Mouse (Mus musculus) stomach, embryonic 14.5 days (tissue): ENCODE data around the gene Klhl42. TPM values are rescaled to one million over a fixed set of nuclear protein-coding genes. Genes with fewer than 3 reads are reported as not detected.
A peak's percentile ranks its signal among the peaks of the same experiment; 100 is the strongest.

Experiments used
- ATAC-seq: fragments of 200-750 bp; cut with Nextera tagmentation; 2 replicates; pipeline ENCODE4 v1.8.0; 2017; ENCODE audit warnings: low read depth, moderate TSS enrichment; ENCODE audit not compliant: insufficient number of reproducible peaks, insufficient read depth, low FRiP score
- H3K27ac ChIP-seq: fragments of 300-500 bp; sonication (generic); 2 replicates; pipeline ENCODE4 v1.5.1; 2014; ENCODE audit warnings: mild to moderate bottlenecking, low read length, moderate library complexity, mixed read lengths
- H3K27me3 ChIP-seq: fragments of 300-500 bp; sonication (generic); 2 replicates; pipeline ENCODE4 v1.6.1; 2014; ENCODE audit warnings: low read length, control low read depth, mixed read lengths; ENCODE audit not compliant: control insufficient read depth, insufficient read depth
- H3K36me3 ChIP-seq: fragments of 300-500 bp; sonication (generic); 2 replicates; pipeline ENCODE4 v1.6.1; 2014; ENCODE audit warnings: mild to moderate bottlenecking, control low read depth, low read length, moderate library complexity, mixed read lengths; ENCODE audit not compliant: control insufficient read depth, insufficient read depth
- H3K4me1 ChIP-seq: fragments of 300-500 bp; sonication (generic); 2 replicates; pipeline ENCODE4 v1.6.1; 2014; ENCODE audit warnings: low read length, control low read depth, mixed read lengths; ENCODE audit not compliant: control insufficient read depth, insufficient read depth
- H3K4me2 ChIP-seq: fragments of 300-500 bp; sonication (generic); replicated peaks from 2 replicates; pipeline ENCODE4 v1.6.1; 2014; ENCODE audit warnings: low read depth, low read length, control low read depth
- H3K4me3 ChIP-seq: fragments of 300-500 bp; sonication (generic); 2 replicates; pipeline ENCODE4 v1.5.1; 2014; ENCODE audit warnings: low read depth, low read length, control low read depth
- H3K9ac ChIP-seq: fragments of 300-500 bp; sonication (generic); replicated peaks from 2 replicates; pipeline ENCODE4 v1.6.1; 2014; ENCODE audit warnings: low read depth, mild to moderate bottlenecking, control low read depth, low read length, moderate library complexity, mixed read lengths
- H3K9me3 ChIP-seq: fragments of 300-500 bp; sonication (generic); 2 replicates; pipeline ENCODE4 v1.6.1; 2016; ENCODE audit warnings: low read depth, low read length, control low read depth; ENCODE audit not compliant: control insufficient read depth
- WGBS: fragments of 180-500 bp; shearing (Covaris S2); extraction: QIAGEN DNeasy Blood & Tissue Kit; methylation state at CpG from one replicate; pipeline ENCODE4 v1.1.7; 2014; 5-methylcytosine and 5-hydroxymethylcytosine counted together
- polyA plus RNA-seq: library from polyadenylated mRNA; unstranded; fragments of >200 nt; fragmentation: Nextera tagmentation; extraction: Ambion mirVana; gene quantifications from 2 replicates; pipeline ENCODE4 v1.2.1, GENCODE M21; 2014

The Klhl42 gene
- polyA plus RNA-seq, 1 experiment from 2014 or later: 11.1 TPM

DNA sequence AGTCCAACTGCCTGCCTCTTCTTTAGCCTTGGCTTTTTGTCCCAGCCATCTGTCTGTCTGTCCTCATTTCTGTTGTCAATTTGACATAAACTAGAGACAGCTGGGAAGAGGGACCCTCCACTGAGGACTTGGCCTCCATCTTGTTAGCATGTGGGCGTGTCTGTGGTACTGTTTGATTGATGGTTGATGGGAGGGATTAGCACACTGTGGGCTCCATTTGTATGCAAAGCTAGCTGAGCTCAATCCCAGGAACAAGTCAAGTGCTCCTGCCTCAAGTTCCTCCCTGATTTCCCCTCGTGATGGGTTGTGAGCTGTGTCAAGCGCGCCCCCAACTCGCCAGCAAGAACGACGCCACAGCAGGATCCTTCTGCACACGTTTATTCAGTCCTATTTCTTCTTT is 14.3 kb upstream of the Klhl42 start:
- H3K27me3 ChIP-seq: no peaks in the 10 kb centered on the region
- H3K4me1 ChIP-seq: no peaks in the 10 kb centered on the region
- WGBS: 79% methylated on average over 7 of the region's 8 CpGs
- H3K9ac ChIP-seq: no peak overlapping the region
- H3K4me2 ChIP-seq: no peak overlapping the region
- H3K27ac ChIP-seq: no peak overlapping the region
- H3K36me3 ChIP-seq: no peaks in the 10 kb centered on the region
- H3K9me3 ChIP-seq: no peaks in the 10 kb centered on the region
- H3K4me3 ChIP-seq: no peak overlapping the region
- no peak for ATAC-seq

GRCm38 (mm10) chr6:147079919-147080318 is 11.3 kb upstream of the Klhl42 start:
- Histone ChIP-seq H3K4me2 (no peak overlapping the region), H3K4me1 (no peaks in the 10 kb centered on the region), H3K27ac (no peak overlapping the region), H3K27me3 (no peaks in the 10 kb centered on the region), H3K9ac (no peak overlapping the region), H3K9me3 (no peaks in the 10 kb centered on the region), H3K4me3 (no peak overlapping the region), H3K36me3 (no peaks in the 10 kb centered on the region)
- 85% methylated on average over 10 of the region's 10 CpGs for WGBS
- no peak for ATAC-seq

DNA sequence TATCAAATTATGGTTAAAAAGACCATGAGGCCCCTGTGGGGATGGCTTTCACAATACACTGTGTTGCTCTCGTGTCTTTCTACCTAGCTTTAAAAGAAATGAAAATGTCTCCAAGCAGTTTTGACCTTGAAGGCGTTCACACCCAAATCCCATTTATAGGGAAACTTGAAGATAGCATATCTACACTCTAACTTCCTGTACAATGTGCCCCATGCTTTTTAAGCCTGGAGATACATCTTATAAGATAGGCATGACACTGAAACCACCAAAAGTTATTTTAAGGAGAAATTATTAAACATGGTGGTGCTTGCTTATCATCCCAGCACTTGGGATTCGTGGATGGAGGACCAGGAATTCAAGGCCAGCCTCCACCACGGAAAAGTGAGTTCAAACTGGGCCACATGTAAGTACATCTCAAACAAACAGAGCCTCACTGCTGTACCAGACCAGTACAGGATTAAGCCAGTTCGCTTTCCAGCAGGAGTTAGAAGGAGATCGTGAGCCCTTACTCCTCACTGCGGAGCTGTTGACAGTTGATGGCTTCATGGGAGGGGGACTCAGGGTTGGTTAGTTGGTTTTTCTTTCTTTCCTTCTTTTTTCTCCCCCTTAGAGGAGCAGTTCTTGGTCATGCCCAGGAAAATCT is 5.7 kb upstream of the Klhl42 start:
- ATAC-seq: no peak
- H3K9me3 ChIP-seq: no peaks in the 10 kb centered on the region
- H3K4me3 ChIP-seq: no peak overlapping the region
- WGBS: 61% methylated on average over 7 of the region's 7 CpGs
- no peak overlapping the region for H3K9ac ChIP-seq
- no peak overlapping the region for H3K4me2 ChIP-seq
- no peaks in the 10 kb centered on the region for H3K27me3 ChIP-seq
- H3K36me3 ChIP-seq: no peaks in the 10 kb centered on the region
- no peak overlapping the region for H3K27ac ChIP-seq
- peaks cover 13% of the 10 kb centered on the region; the same call in 1 of the 2 replicates for H3K4me1 ChIP-seq

DNA sequence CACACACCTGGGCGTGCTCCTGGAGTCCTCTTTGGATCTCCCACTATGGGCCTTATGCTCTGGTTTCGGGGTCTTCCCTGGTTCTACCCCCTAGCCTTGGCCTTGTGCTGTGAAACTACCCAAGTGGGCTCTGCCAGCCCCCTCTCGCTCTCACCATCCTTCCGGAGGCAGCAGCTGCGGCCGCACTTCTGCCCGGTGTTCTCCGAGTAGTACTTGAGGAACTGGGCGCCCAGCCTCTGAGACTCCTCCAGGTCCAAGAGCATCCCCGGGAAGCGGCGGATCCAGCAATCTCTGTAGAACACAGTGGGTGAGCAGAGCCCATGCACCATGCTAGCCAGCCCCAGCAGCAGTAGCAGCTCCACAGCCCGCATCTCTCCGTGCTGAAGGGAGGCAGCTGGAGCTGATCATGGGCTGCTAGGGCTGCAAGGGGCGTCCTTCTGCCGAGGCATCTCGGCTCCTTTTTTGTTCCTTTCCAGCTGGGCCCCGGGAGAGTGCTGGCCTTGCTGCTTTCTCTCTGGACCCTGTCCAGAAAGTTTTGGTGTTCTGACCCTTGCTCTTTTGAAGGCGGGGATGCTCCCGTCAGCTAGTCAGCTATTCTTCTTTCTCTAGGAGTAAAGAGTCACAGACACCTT is 4.5 kb upstream of the Klhl42 start, which contains the start of gene Mansc4:
Gene Mansc4 (minus strand): TSS at position 439 of the 632 bp plus-strand sequence.
- peak within 1 kb of the TSS; percentile 44 for H3K27ac ChIP-seq
- 0 out of 2 replicates have a peak, but pooled peaks have one; percentile 7 for ATAC-seq
- no peaks in the 10 kb centered on the region for H3K9me3 ChIP-seq
- H3K9ac ChIP-seq: no peak within 1 kb of the TSS
- peaks cover 17% of the 10 kb centered on the region; the same call in 1 of the 2 replicates for H3K4me1 ChIP-seq
- peak within 1 kb of the TSS; percentile 33 for H3K4me2 ChIP-seq
- H3K4me3 ChIP-seq: peak within 1 kb of the TSS; percentile 6; the same call in 1 of the 2 replicates
- H3K27me3 ChIP-seq: no peaks in the 10 kb centered on the region
- no peaks in the 10 kb centered on the region for H3K36me3 ChIP-seq
- WGBS: 6% methylated on average over 20 of the region's 20 CpGs

DNA sequence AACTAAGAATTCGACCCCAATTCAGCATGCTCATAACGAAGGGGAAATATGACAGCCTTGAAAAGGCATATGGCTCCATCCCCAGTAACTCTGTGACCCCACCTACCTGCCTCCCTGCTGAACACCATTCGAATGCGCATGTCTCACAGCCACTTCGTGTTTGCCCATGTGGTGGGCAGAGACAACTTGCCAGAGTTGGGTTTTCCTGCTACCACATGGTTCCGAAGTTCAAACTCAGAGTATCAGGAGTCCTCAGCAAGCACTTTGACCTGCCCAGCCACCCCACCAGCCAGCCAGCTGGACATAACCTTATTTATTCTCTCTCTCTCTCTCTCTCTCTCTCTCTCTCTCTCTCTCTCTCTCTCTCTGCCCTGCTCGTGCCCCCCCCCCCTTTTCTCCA is 3.4 kb upstream of the Klhl42 start:
- 60% methylated on average over 6 of the region's 7 CpGs for WGBS
- Histone ChIP-seq H3K27ac (no peak overlapping the region), H3K36me3 (no peaks in the 10 kb centered on the region), H3K4me2 (no peak overlapping the region), H3K4me1 (peaks cover 24% of the 10 kb centered on the region), H3K4me3 (no peak overlapping the region), H3K9me3 (no peaks in the 10 kb centered on the region), H3K9ac (no peak overlapping the region), H3K27me3 (no peaks in the 10 kb centered on the region)
- no peak for ATAC-seq

- Histone ChIP-seq H3K4me1 (peaks cover 24% of the 10 kb centered on the region), H3K4me2 (no peak overlapping the region), H3K27ac (no peak overlapping the region), H3K27me3 (no peaks in the 10 kb centered on the region), H3K9ac (no peak overlapping the region), H3K9me3 (no peaks in the 10 kb centered on the region), H3K4me3 (no peak overlapping the region), H3K36me3 (no peaks in the 10 kb centered on the region)
- 82% methylated on average over 3 of the region's 3 CpGs for WGBS
- ATAC-seq: no peak
Observed at GRCm38 (mm10) chr6:147088517-147088916, 2.7 kb upstream of the Klhl42 start.

DNA sequence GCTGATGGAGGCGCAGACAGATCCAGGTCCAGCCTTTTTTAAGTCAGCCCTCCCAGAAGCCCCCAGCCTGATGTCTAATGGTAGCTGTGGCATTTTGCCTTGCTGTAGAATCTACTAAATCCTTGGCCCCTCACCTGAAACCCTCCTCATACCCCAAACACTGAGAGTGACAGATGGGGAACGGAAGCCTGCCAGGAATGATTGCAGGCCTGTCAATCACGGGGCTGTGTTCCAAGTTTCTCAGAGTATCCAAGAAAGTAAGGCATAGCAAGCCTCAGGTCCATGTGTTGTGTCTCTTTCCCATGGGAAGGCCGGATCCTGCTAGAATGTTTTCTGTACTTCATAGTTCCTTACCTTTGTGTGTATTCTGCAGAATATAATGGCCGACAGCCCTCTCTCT is 988 bp upstream of the Klhl42 start:
- Histone ChIP-seq H3K9me3 (no peaks in the 10 kb centered on the region), H3K27ac (no peak overlapping the region), H3K4me3 (0 out of 2 replicates have a peak overlapping the region, but pooled peaks have one; percentile 75), H3K4me1 (peaks cover 27% of the 10 kb centered on the region), H3K9ac (no peak overlapping the region), H3K36me3 (no peaks in the 10 kb centered on the region; the same call in 1 of the 2 replicates), H3K27me3 (no peaks in the 10 kb centered on the region), H3K4me2 (peak overlapping the region; percentile 97; the same call in 1 of the 2 replicates)
- no peak for ATAC-seq
- WGBS: 79% methylated on average over 5 of the region's 5 CpGs

GRCm38 (mm10) chr6:147092136-147092535 is 957 bp downstream of the Klhl42 start:
- Histone ChIP-seq H3K4me2 (peak overlapping the region; percentile 97), H3K9me3 (no peaks in the 10 kb centered on the region), H3K36me3 (no peaks in the 10 kb centered on the region; the same call in 1 of the 2 replicates), H3K9ac (peak overlapping the region; percentile 87), H3K27me3 (no peaks in the 10 kb centered on the region), H3K4me3 (peak overlapping the region; percentile 75), H3K4me1 (peaks cover 17% of the 10 kb centered on the region), H3K27ac (no peak overlapping the region; the same call in 1 of the 2 replicates)
- ATAC-seq: 0 out of 2 replicates have a peak, but pooled peaks have one; percentile 2
- 3% methylated on average over 15 of the region's 15 CpGs for WGBS
